Mouse (Mus musculus): Measurements from ENCODE around the gene Adh4.
"Not testable (repeated sequence)": the region's sequence is repeated elsewhere in the genome, so short reads cannot be mapped to it uniquely, and the experiment has no call there.

Adh4 gene

DNA sequence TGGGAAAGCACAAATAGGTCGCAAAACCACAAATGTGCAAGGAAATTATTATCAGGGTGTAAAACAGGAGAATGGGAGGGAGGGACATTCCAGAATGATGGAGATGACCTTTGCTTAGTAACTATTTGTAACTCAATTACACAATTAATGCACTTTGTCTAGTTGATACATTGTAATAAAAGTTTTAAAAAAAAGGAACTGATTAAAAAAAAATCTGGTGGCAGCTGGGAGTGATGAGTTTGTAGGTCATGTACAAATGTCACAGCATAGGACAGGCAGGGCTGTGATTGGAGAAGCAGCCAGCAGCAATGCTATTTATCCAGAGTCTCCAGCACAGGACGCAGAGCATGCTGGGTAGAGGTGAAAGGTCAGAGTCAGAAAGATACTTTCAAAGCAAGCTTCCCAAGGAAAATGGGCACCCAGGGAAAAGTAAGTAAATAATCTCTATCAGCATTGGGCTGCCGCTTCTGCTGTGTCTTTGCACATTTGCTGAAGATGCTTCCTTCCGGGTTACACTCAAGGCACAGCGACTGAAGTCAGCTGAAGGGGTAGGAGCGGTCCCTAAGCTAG, at the start of gene Adh4:
TSS of gene Adh4 (plus strand) at position 346 of the 570 bp plus-strand sequence.
- DNase-seq: no peak

DNA sequence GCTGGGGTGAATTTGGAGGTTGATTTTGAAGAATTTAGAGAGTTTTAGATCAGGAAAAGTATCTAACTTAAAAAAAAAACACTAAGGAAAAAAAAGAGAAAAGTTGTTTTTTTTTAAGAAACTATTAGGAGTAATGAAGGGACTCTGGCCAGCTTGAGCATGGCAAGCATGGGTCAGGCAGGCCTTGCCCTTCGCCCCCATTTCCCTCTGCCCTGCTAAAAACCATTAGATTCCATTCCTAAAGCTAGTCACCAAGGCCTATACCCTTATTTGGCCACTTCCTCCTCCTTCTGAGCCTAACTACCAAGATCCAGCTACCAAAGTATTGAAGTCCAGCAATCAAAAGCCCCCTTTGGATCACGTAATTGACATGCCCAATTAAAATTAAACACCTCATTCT, 49.1 kb upstream of the Adh4 start:
- no peak for DNase-seq

DNA sequence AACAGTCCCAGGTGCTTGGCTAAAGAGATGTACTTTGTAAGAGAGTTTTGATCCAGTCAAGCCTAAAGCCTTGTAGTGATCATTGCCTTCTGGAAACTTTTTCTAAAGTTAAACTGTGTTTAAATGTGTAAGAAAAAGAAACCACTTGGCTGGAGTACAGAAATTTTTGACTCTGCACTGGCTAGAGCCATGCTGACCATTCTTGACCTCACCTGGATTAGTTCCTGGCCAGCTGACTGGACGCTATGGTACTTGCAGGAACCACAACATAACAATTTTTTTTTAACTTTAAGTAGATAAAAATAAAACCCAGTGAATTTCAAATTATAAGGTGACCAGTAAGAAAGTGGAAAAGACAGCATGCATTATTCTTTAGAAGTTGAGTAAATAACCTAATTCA, 45.7 kb upstream of the Adh4 start:
- DNase-seq: no peak

DNA sequence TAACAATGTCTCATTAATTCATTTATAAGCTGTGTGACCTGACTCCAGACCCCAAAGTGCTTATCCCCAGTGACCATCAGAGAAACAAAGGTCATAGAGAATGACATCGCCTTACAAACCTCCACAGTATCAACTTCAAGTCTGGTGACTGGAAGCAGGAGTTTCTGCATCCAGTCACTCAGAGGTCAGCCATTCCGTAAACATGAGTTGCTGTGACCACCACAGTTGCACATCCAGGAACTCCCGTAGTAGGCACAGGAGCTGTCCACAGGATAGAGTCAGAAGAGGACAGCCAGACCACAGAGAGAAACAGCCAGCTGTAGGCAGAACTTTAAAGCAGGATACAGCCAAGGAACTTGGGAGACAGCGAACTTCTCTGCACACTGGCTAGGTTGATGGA, 45.0 kb upstream of the Adh4 start:
- DNase-seq: not testable (repeated sequence)

DNA sequence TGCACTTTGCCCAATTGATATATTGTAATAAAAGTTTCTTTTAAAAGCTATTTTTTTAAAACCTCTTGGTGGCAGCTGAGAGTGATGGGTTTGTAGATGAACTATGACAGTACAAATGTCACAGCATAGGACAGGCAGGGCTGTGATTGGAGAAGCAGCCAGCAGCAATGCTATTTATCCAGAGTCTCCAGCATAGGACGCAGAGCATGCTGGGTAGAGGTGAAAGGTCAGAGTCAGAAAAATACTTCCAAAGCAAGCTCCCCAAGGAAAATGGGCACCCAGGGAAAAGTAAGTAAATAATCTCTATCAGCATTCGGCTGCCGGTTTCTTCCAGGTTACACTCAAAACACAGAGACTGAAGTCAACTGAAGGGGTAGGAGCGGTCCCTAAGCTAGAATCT, 41.3 kb upstream of the Adh4 start:
- DNase-seq: no peak

DNA sequence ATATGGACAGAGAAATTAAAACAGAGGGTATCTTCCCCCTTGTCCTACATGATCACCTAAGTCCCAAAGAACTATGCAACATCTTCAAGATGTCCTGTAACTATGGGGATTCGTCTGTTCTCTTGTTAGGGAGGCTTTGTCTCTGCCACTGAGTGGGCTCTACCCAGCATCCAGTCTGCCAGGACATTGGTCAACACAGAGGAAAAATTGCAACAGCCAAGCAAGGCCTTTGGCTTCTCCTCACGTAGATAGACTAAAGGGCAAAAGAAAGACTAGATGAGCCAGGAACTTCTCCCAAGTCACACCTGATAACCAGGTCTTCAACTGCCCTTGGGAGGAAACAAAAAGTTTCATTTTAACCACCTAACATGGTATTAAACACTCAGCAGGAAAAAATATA, 40.1 kb upstream of the Adh4 start:
- no peak for DNase-seq

DNA sequence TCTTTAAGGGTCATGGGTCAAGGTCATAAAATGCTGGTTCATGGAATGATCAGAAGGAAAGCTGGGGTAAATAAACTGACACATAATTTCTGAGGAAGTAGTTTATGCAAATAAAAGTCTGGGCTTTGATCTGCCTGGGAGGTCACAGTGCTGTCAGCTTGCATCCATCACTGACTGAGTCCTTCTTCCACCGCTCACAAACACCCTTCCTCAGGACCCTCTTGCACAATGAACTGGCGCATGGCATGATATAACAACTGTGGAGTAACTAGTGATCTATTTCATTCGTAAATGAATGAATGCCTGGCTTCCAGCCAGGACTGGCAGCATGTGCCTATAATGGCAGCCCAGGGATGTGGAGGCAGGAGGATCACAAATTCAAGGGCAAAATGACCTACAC, 34.1 kb upstream of the Adh4 start:
- DNase-seq: no peak

DNA sequence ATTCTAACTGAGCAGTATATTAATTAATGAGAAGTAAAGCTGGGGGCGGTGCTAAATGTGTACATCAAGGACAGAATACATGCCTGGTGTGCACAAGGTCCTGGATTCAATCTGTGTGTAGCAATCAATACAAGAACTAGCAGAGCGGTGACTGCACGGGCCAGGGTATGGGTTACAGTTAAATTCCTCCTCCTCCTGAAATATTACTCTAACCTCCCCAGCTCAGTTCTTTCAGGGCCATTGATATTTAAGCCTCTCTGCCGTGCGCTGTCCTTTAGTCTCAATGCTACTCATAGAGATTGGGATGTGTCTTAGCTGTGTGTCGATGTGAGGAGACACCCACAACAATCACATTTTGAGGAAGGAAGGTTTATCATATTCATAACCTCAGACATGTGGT, 28.1 kb upstream of the Adh4 start:
- no peak for DNase-seq

DNA sequence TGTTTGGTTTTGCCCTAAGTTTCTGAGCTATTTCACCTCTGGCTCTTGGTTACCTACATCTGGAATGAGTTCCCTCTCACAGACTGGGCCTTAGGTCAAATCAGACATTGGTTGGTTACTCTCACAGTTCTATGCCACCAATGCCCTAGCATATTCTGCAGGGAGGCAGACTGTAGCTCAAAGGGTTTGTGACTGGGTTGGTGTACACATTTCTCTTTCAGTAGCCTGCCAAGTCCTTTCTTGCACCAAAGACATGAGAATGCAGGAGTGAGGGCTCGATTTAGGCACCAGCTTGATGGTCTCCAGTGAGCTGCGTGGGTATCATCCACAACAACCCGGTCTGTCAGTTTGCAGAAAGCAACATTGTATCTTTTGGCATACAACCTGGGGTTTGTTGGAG, 10.4 kb upstream of the Adh4 start:
- DNase-seq: no peak

DNA sequence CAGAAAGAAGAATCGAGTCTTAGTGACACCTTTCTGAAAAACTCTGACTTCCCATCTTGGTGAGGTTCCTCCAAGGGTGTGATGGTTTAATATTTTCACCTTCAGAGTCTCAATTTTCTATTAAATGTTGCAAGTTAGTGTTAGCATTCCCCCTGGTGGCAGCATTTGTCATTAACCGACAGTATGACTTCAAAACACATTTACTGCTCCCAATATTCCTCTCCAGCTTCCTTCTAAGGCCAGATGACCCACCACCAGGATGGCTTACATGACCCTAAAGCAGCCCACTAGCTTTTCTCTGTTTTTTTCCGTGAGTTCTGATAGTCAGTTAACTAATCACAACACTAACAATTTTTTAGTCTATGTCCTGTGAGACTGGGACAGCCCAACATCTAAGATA, 9.9 kb upstream of the Adh4 start:
- peak; percentile 47 for DNase-seq

DNA sequence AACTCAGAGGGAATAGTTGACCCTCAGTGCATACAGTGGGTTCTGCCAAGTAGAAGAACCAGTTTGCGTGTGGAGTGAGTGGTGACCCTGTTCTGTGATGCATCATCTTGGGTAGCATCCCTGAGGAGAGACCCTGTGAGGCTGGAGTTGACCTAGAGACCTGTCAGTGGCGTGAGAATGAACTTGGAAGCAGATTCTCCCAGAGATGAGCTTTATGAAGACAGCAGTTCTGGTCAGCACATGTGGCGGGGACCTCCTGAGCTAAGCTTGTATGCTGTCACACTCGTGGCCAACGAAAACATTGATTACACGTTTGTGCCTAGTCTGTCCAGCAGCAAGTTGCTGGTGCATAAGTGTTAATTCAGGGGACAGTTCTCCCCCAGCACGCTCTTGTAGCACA, 9.4 kb upstream of the Adh4 start:
- no peak for DNase-seq

DNA sequence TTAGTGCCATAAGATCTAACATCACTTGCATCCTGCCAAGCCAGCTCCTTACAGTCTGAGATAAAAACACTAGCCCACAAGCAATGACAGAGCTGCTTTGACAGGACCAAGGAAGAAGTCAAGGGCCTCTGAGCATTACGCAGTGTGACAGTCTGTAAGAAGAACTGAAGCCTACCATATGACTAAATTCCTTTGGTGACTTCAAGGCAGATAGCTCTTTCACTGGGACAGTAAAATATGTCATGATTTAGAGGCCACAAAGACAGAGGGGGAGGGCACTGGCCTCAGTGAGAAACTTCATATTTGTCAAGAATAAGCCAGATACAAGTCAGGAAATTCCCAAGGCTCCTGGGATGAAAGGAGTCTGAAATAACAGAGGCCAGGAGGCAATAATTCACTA, 7.3 kb upstream of the Adh4 start:
- DNase-seq: no peak

DNA sequence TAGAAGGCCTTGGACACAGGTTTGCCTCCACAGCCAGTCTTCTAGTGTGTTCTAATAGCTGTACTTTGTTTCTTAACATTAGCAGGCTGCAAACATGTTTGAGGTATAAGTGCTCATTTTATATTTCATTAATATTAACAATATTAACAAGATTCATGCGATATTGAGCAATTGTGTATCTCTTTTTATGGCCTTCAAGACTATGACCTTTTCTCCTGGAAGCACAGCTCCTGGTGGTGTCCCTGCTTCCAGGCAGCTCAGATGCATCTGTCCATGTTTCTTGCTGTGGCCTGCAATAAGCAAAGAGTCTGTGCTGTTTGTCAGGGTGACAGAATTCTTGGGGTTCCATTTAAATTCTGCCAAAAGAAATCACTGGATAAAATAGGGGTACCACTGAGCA, 5.7 kb upstream of the Adh4 start:
- DNase-seq: no peak

DNA sequence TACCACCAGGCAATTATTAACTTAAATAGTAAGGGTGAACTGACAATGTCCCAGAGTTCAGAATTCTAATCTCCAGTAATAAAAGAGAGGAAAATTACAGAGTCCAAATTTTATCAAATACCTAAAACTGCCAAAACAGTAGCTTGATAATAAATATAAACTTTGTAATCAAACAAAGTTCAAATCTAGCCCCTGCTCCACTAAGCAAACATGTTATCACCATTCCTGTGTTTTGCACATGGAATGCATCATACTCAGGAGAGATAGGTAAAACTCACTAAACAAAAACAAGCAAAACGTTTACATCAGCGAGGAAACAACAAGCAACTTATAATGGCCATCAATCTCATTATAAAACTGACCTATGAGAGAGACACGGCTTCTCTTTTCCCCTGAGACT, 5.1 kb upstream of the Adh4 start:
- no peak for DNase-seq

DNA sequence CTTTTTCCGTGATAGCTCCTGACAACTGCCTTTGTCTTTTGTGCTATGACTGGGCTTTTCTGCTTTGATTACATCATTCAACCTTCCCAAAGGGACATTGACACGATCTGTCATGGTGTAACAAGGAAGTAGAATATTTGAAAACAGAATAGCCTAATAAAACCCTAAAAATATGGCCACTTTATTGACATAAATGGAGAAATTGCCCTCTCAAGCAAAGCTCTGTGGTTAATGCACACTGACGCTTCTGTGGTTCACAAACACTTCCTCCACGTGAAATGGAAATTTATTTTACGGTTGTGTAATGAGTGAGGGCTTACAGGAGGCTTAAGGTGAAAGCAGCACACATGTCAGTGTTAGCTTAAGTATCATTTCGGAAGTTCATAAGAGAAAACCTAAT, 4.1 kb downstream of the Adh4 start:
- no peak for DNase-seq

DNA sequence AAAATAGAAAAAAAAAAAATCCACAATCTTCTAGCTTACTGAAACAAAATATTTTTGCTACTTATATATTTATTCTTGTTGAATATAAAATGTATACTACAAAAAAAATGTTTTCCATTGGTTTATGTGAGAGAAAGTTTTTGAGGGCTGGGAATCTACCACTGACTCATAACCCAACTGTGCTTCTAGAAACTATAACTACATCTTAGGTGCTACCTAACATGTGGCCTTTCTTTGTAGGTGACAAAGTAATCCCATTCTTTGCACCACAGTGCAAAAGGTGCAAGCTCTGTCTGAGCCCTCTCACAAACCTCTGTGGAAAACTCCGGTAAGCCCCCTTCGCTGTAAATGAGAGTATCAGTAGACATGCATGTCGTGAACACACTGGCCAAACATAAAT, 5.1 kb downstream of the Adh4 start:
- no peak for DNase-seq

DNA sequence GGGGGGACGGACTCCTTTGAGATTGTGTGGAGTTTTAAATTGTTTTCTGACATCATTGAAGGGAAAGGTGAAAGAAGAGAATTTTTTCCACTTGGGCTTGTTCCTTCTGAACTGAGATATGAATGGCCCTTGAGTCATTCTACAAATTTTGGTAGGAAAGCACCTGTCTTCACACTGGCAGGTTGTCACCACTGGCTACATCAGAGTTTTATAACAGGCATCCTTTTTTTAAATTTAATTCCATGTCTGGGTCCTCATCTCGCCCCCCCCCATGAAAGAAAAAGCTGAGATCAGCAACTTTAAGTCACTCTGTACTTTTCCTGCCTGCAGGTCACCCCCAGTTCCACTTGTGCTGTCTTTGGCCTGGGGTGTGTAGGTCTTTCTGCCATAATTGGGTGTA, 8.4 kb downstream of the Adh4 start:
- DNase-seq: no peak

DNA sequence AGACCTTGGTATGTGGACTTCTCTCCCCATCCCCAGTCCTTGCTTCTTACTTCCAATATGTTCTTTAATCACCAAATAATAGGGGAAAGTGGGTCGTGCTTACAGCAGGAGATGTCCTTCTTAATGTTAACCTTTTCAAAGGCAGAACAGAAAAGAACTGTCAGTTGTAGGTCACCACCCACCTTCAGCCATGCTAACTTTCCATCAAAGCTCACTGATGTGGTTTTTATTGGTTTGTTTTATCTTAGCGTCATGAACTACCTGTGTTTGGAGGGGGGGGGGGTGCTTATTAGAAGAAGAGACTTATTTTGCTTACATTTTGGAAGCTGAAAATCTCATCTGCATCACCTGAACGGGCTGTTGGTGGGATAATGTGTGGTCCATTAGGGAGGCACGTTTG, 9.0 kb downstream of the Adh4 start:
- no peak for DNase-seq

DNA sequence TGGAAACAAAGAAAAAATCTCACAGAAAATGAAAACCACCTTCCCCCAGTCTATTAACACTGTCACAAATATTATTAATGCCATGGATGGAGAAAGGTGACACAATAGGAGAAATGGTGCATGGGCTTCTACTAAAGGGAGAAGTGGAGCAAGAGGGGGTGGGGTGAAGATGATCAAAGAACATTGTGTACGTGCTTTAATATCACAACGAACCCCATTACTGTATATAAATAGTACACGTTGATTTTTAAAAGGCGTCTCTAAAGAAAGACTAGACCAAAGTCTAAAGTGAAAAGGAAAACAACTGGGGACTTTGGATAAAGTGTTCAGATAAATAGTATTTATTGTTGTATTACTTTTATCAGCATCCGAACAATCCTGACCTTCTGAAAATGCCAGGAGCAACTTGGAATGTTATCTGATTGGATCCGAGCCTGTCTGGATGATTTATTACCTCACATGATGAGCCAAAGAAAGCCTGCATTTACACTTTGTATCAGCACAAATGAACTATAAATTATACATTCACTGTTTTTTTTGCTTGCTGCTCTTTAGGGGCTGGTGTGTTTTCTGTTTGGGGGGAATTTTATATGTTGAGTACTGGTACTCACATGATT, 15.2 kb downstream of the Adh4 start:
- no peak for DNase-seq

DNA sequence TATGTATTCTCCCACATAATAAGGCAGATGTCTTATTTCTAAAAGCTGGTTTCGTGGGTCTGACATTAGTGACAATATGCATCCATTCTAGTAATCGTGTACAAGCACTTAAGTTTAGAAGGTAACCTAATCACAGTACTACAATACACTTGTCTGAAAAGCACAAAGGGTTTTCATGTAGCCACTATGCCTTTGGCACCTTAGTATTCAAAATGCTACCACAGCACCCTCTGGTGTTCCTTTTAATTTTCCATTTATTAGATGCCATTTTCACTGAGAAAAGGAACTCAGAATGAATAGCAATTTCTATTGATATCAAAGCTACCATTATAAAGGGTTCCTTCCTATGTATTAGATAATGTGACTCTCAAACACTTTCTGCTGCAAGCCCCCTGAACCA, 16.6 kb downstream of the Adh4 start:
- no peak for DNase-seq

DNA sequence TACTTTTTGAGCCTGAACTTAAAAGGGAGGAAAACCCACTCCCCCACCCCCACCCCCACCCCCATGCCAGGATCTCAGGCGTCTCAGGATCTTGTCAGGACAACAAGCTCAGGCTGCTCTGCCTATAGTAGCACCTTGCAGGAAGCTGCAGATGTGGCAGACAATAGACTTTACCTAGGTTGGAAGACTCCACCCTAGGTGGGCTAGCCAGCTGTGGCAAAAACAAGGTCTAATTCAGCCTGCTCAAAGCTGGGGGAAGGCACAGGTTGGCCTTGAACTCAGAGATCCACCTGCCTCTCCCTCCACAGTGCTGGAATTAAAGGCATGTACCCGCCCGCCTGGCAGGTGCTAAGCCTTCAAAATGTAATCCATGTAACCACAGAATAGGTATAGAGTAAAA, 23.4 kb downstream of the Adh4 start:
- DNase-seq: no peak

DNA sequence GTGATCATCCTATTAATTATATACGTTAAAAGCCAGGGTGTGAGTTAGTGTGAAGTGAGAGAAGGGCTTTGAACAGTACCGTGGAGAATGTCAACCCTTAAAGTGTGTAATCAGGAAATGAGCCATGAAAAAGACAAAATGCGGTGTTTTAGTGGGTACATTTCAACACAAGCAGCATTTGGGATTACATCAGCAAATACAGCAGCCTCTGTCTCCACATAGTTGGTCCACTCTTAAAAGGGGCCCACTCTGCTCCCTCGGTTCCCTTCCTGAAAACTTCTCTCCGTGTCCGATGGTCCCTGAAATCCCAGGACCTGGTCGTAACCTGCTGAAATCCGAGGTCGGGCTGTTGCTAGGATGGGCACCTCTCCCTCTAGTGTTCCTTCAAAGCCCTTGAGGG, 26.9 kb downstream of the Adh4 start:
- DNase-seq: no peak

DNA sequence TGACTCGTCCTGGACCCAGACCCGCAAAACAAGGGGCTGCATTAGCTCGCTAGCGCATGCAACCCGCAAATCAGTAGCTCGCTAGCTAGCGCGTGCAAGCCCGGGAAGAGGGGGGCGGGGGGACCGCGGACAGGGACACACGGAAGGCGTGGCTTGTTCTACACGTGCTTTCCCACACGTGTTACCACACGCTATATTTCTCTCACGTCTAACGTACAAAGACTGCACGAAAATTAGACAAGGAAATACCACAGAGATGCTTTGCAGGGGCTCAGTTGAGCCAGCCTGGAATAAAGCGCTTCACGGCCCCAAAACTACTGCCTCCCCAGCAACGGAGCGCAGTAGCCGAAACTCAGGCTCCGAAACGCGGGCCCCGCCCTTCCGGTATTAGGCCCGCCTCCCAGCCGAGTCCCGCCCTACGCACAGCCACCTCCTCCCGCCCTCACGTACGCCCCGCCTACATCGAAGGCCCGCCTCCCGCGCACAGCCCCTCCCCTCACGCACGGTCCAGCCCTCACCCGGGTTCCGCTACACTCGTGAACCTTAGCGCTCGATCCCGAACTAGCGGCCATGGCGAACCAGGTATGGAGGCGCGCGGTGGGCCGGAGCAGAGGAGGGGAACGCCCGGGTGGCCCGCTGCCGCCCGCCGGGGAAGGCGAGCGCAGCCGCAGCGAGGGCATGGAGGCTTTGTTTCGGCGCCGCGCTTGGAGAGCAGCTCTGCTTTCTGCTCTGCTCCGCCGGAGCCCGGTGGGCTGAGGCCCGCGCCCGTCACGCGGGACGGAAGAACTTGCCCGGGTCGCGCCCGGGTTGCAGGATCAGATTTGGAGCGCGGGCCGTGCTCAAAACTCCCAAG, 27.6 kb downstream of the Adh4 start, which contains the start of gene Adh5:
TSS of gene Adh5 (plus strand) at position 482 of the 853 bp plus-strand sequence.
- DNase-seq: peak; percentile 83

DNA sequence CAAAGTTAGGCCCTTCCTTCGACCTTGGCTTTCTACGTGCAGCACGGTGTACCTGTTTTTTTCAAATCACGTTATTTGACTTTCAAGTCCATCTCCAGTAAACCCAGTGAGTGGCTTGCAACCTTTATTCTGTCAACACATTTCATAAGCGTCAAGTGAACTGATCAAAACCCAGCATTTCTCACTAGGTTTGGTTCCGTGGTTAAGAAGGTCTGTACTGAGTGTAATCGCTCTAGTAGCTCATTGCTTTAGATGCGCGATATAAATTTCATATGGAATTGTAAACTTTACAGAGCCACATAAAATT, 28.2 kb downstream of the Adh4 start:
- DNase-seq: no peak

All from right cerebral cortex, postnatal 4 days (tissue).